Mouse (Mus musculus): ENCODE data around the gene Tex44. TPM values are rescaled to one million over a fixed set of nuclear protein-coding genes. Genes with fewer than 3 reads are reported as not detected.

Gene Tex44
- polyA plus RNA-seq, 1 experiment from 2014 or later = not detected

- H3K9ac ChIP-seq = 0 out of 2 replicates have a peak overlapping the region, but pooled peaks have one; percentile 85
- 2% methylated on average over 18 of the region's 18 CpGs for whole genome bisulfite sequencing
These were observed 14.2 kb downstream of the Tex44 start for GRCm38 (mm10) chr1:86440171-86440886.

GRCm38 (mm10) chr1:86440887-86441723 lies 15.0 kb downstream of the Tex44 start:
- 2% methylated on average over 27 of the region's 29 CpGs for WGBS
- H3K4me2 ChIP-seq = peak overlapping the region; percentile 82
- H3K27ac ChIP-seq (replicated peaks) = peak overlapping the region; percentile 99
- H3K9ac ChIP-seq = peak overlapping the region; percentile 85
- H3K36me3 ChIP-seq = no peaks in the 10 kb centered on the region
- H3K27me3 ChIP-seq = no peaks in the 10 kb centered on the region
- peak overlapping the region; percentile 52 for H3K4me3 ChIP-seq
- ATAC-seq (ENCODE audit: low FRiP score, low read depth) = peak; percentile 54
- peaks cover 53% of the 10 kb centered on the region for H3K4me1 ChIP-seq (replicated peaks)
- no peaks in the 10 kb centered on the region for H3K9me3 ChIP-seq

More at GRCm38 (mm10) chr1:86440171-86440886, 14.2 kb downstream of the Tex44 start:
- peak overlapping the region; percentile 52 for H3K4me3 ChIP-seq
- H3K4me2 ChIP-seq = peak overlapping the region; percentile 82
- no peaks in the 10 kb centered on the region for H3K36me3 ChIP-seq
- peaks cover 61% of the 10 kb centered on the region for H3K4me1 ChIP-seq (replicated peaks)
- peak overlapping the region; percentile 99 for H3K27ac ChIP-seq (replicated peaks)
- peak; percentile 78 for ATAC-seq (ENCODE audit: low FRiP score, low read depth)
- no peaks in the 10 kb centered on the region for H3K27me3 ChIP-seq
- no peaks in the 10 kb centered on the region for H3K9me3 ChIP-seq

DNA sequence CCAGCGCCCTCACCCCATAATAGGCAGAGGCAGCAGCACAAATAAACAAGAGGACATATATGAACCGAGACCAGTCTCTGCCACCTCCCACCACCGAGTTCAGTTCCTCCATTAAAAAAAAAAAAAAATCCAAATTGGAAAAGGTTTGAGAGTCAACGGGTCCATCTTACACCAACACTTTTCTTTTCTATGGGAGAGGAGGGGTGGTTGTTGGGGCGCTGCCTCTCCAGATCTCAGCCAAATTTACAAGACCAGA lies 15.5 kb downstream of the Tex44 start:
- Histone ChIP-seq H3K4me2 (peak overlapping the region; percentile 82), H3K27ac (replicated peaks) (peak overlapping the region; percentile 99), H3K36me3 (no peaks in the 10 kb centered on the region), H3K4me3 (peak overlapping the region; percentile 52), H3K9me3 (no peaks in the 10 kb centered on the region), H3K27me3 (no peaks in the 10 kb centered on the region), H3K9ac (peak overlapping the region; percentile 85), H3K4me1 (replicated peaks) (peaks cover 48% of the 10 kb centered on the region)
- under 1% methylated on average over 5 of the region's 5 CpGs for WGBS
- ATAC-seq (ENCODE audit: low FRiP score, low read depth) = no peak

- ATAC-seq (ENCODE audit: low FRiP score, low read depth) = peak; percentile 68
- no peaks in the 10 kb centered on the region for H3K27me3 ChIP-seq
- under 1% methylated on average over 71 of the region's 81 CpGs for WGBS
- H3K4me3 ChIP-seq = peak overlapping the region; percentile 52
- H3K4me2 ChIP-seq = peak overlapping the region; percentile 82
- no peaks in the 10 kb centered on the region for H3K9me3 ChIP-seq
- peaks cover 48% of the 10 kb centered on the region for H3K4me1 ChIP-seq (replicated peaks)
- peak overlapping the region; percentile 99 for H3K27ac ChIP-seq (replicated peaks)
- H3K9ac ChIP-seq = peak overlapping the region; percentile 85
- no peaks in the 10 kb centered on the region for H3K36me3 ChIP-seq
These were observed 16.1 kb downstream of the Tex44 start for GRCm38 (mm10) chr1:86441980-86442831.

GRCm38 (mm10) chr1:86442832-86443231 lies 16.7 kb downstream of the Tex44 start:
- H3K4me3 ChIP-seq = peak overlapping the region; percentile 52
- whole genome bisulfite sequencing = 1% methylated on average over 24 of the region's 24 CpGs
- H3K27me3 ChIP-seq = no peaks in the 10 kb centered on the region
- H3K9ac ChIP-seq = peak overlapping the region; percentile 85
- H3K27ac ChIP-seq (replicated peaks) = peak overlapping the region; percentile 99
- H3K4me1 ChIP-seq (replicated peaks) = peaks cover 53% of the 10 kb centered on the region
- H3K9me3 ChIP-seq = no peaks in the 10 kb centered on the region
- no peaks in the 10 kb centered on the region for H3K36me3 ChIP-seq
- ATAC-seq (ENCODE audit: low FRiP score, low read depth) = peak; percentile 10
- H3K4me2 ChIP-seq = peak overlapping the region; percentile 82

DNA sequence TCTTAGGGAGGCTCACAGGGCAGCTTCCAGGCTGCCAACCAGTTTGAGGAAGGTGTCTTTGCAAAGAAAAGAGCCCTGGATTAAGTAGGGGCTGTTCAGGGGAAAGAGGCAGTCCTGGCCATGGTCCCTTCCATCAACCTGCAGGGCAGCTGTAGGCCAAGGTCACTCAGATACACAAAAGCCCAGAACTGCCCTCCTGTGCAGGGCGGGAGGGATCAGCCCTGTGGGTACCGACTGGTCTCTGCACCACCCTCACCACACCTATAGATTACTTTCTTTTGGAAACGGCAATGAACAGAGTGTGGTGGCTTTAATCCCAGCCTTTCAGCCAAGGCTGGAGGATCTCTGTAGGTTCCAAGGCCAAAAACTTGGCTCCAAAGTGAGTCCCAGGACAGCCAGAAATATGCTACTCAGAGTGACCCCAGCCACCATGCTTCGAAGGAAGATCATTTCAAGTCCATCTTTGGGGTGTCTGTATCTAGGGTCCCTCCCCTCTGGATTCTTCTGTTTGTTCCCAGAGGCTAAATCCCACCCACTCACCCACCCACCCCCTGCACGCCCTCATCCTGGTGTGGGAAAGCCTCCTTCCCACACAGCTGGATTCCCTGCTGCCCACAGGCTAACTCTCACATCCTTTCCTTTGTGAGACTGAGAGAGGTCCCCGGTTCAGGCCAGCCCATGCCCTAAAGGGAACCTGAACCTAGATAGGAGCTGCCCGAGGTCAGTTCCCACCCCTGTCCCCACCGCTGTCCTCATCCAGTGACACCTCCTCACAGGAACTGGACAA lies 17.4 kb downstream of the Tex44 start:
- Histone ChIP-seq H3K27ac (replicated peaks) (peak overlapping the region; percentile 99), H3K9me3 (no peaks in the 10 kb centered on the region), H3K4me1 (replicated peaks) (peaks cover 57% of the 10 kb centered on the region), H3K4me2 (peak overlapping the region; percentile 82), H3K27me3 (no peaks in the 10 kb centered on the region), H3K9ac (peak overlapping the region; percentile 85), H3K4me3 (peak overlapping the region; percentile 52; the same call in 1 of the 2 replicates), H3K36me3 (no peaks in the 10 kb centered on the region)
- no peak for ATAC-seq (ENCODE audit: low FRiP score, low read depth)
- WGBS = 56% methylated on average over 8 of the region's 8 CpGs

DNA sequence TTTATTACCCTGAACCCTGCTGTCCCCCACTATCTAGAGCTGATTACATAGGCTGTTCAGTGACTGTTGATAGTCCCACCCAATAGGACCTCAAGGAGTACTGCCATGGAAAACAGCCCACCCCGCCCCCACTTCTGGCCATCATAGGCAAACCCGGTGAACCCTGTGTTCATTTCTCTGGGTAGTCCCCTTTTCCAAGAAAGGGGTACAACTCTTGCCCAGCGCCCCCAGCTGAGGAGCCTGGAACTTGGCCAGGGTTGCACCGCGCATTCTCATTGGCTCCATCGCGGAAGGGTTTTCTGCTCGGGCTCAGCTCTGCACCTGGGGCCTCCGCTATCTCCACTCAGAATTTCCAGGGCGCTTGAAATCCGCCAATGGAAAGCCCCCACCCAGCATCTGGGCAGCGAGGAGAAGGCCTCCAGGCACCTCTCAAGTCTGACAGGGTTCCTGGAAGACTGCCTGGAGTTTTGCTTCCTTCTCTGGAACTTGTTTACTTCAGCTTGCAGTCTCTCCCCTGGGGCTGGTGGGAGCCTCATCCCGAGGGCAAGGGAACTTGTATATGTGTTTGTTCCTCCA lies 21.6 kb downstream of the Tex44 start:
- Histone ChIP-seq H3K4me3 (no peak overlapping the region), H3K27ac (replicated peaks) (peak overlapping the region; percentile 52), H3K4me1 (replicated peaks) (peaks cover 23% of the 10 kb centered on the region), H3K27me3 (no peaks in the 10 kb centered on the region), H3K9me3 (no peaks in the 10 kb centered on the region), H3K9ac (no peak overlapping the region), H3K36me3 (no peaks in the 10 kb centered on the region), H3K4me2 (no peak overlapping the region)
- 43% methylated on average over 13 of the region's 13 CpGs for WGBS
- no peak for ATAC-seq (ENCODE audit: low FRiP score, low read depth)

DNA sequence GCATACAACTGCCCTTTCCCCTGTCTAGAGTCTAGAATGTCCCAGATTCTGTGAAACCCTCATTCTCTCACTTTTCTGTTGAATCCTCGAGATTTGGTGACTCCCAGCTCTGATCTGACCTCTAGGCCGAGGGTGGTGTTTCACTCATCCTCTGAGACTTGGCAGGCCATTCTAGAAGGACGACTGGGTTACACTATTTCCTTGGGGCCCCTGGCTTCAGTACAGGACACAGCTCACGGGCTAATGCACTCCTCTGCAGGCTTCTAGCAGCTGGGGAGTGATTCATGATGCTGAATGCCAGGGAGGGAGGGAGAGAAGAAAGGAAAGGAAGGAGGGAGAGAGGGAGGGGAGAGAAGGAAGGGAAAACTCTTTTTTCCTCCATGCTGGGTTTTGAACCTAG lies 22.1 kb downstream of the Tex44 start:
- Histone ChIP-seq H3K36me3 (no peaks in the 10 kb centered on the region), H3K9ac (no peak overlapping the region), H3K4me2 (no peak overlapping the region), H3K9me3 (no peaks in the 10 kb centered on the region), H3K4me1 (replicated peaks) (peaks cover 17% of the 10 kb centered on the region), H3K27ac (replicated peaks) (peak overlapping the region; percentile 52), H3K27me3 (no peaks in the 10 kb centered on the region), H3K4me3 (no peak overlapping the region)
- ATAC-seq (ENCODE audit: low FRiP score, low read depth) = no peak
- WGBS = 29% methylated on average over 4 of the region's 4 CpGs

GRCm38 (mm10) chr1:86449966-86450365 lies 23.8 kb downstream of the Tex44 start:
- H3K36me3 ChIP-seq = no peaks in the 10 kb centered on the region
- WGBS = 45% methylated on average over 6 of the region's 6 CpGs
- H3K27ac ChIP-seq (replicated peaks) = no peak overlapping the region
- no peak overlapping the region for H3K9ac ChIP-seq
- H3K4me3 ChIP-seq = no peak overlapping the region
- H3K4me2 ChIP-seq = no peak overlapping the region
- H3K9me3 ChIP-seq = no peaks in the 10 kb centered on the region
- peaks cover 9% of the 10 kb centered on the region; the same call in 1 of the 2 replicates for H3K4me1 ChIP-seq (replicated peaks)
- no peaks in the 10 kb centered on the region for H3K27me3 ChIP-seq
- no peak for ATAC-seq (ENCODE audit: low FRiP score, low read depth)

DNA sequence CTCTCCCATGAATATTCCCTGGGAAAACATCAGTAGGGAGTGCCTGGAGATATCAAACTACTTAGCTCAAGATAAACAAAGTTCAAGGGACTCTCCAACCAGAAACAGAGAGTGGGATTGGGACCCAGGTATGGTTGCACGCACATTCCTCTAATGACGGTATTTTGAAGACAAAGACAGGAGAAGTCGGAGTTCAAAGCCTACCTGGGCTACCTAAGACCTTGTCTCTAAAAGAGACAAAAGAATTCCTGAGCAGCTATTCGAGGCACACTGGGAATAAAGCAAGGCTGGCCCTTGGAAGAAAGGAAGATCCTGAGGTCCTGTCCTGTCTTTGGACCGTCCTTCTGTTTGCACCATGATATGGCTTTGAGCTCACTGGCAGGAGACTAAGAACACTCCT lies 26.6 kb downstream of the Tex44 start:
- Histone ChIP-seq H3K27me3 (no peaks in the 10 kb centered on the region), H3K27ac (replicated peaks) (no peak overlapping the region), H3K9ac (no peak overlapping the region), H3K4me3 (no peak overlapping the region), H3K4me2 (no peak overlapping the region), H3K4me1 (replicated peaks) (peaks cover 5% of the 10 kb centered on the region; the same call in 1 of the 2 replicates), H3K36me3 (no peaks in the 10 kb centered on the region), H3K9me3 (no peaks in the 10 kb centered on the region)
- 69% methylated on average over 5 of the region's 5 CpGs for WGBS
- no peak for ATAC-seq (ENCODE audit: low FRiP score, low read depth)
